Mouse (Mus musculus): ENCODE measurements at regions not wholly inside any gene's neighbourhood (a gene's known extent, or its start where the extent isn't known, plus 50 kb on each side); places are given as distances from the start of the nearest gene placed in this dataset.
A peak's percentile ranks its signal among the peaks of the same experiment; 100 is the strongest.

GRCm38 (mm10) chr3:83694505-83694904 lies 71.6 kb upstream of the Sfrp2 start:
- no peak for DNase-seq (ENCODE audit: low read depth)

- DNase-seq (ENCODE audit: low read depth), result no peak
These were observed 66.4 kb upstream of the Sfrp2 start for GRCm38 (mm10) chr3:83699751-83700150.

DNA sequence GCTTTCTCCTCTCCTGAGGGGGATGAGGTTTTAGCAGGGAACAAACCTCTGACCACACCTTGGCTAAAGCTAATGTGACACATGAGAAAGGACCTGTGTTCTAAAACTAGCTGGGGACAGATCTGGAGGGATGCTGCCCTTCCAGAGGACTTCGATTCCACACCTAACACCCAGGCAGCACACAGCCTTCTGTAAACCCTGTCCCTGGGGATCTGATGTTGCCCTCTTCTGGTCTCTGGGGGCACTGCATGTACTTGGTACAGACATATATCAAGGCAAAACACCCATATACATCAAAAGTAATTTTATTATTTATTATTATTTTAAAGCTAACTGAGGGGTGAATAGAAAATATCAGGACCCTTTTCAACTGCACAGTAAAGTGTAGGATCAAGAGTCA lies 65.0 kb upstream of the Sfrp2 start:
- DNase-seq (ENCODE audit: low read depth), result peak; percentile 16

DNA sequence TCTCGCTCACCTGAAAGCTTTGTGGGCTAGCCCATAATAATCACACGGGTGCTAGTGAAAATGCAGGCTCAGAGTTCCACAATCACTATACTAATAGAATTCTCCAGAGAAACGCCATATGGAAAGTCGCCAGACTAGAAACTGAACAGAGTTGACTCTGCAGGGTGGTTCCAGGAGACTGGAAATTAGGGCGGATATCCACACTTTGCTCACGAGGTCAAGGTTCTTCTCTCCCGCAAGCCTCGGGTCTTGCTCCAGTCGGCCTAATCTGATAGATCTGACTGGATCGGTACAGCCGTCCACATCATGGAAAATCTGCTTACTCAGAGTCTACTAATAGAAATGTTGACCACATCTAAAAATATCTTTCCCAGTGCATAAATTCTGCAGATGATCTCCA lies 61.6 kb upstream of the Sfrp2 start:
- DNase-seq (ENCODE audit: low read depth), result no peak

- no peak for DNase-seq (ENCODE audit: low read depth)
These were observed 60.9 kb upstream of the Sfrp2 start for GRCm38 (mm10) chr3:83705253-83705652.

- peak; percentile 17 for DNase-seq (ENCODE audit: low read depth)
These were observed 59.4 kb upstream of the Sfrp2 start for GRCm38 (mm10) chr3:83706531-83707243.

GRCm38 (mm10) chr3:83707278-83707677 lies 58.8 kb upstream of the Sfrp2 start:
- DNase-seq (ENCODE audit: low read depth), result no peak

DNA sequence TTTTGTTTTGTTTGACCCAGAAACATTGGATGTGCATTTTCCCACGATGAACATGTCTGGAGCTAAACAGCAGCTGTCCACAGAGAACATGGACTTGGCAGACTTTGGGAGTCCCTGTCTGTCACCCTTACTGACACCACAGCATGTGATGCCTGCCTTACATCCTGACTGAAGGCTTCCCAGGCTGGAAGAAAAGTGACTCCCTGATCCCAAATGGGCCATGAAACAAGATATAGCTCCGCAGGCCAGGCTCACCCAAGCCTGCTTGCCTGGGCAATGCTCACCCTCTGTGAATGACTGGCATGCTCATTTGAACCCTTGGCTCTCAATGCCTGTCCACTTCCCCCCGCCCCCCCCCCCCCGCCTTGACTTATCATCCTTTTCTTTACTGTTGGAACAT lies 57.1 kb upstream of the Sfrp2 start:
- DNase-seq (ENCODE audit: low read depth), result no peak

- DNase-seq (ENCODE audit: low read depth), result no peak
These were observed 56.6 kb upstream of the Sfrp2 start for GRCm38 (mm10) chr3:83709531-83709930.

- DNase-seq (ENCODE audit: low read depth), result no peak
These were observed 55.1 kb upstream of the Sfrp2 start for GRCm38 (mm10) chr3:83710995-83711541.

DNA sequence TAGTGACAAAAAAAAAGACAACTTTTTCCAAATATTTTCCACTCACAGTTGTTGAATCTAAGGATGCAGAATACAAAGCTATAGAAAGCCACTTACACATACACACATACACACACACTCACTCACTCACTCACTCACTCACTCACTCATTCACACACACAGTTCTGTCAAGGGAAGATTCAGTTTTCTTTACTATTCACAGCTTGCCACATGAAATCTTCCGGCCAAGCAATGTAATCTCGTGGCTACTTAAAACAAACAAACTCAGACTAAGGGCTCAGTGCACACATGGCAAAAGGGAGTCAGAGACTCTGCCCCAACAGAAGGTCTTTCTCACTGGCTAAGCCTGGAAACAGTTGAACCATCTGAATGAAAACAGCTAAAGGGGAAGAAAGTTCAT lies 53.8 kb upstream of the Sfrp2 start:
- DNase-seq (ENCODE audit: low read depth), result no peak

DNA sequence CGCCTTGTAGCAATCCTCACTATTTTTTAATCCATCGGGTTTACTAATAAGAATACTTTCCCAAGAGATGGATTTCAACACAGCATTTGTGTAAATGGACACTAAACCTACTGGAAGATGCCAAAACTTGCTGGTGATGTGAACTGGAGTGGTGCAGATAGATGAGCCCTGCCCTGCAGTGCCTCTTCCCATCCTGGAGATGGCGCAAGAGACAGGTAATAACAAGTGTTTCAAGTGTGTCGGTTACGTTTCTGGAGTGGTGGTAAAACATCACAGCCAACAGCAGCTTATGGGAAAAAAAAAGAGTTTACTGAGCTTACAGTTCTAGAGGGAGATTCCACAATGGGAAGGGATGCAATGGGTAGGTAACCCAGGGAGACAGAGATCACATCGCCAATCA lies 51.5 kb upstream of the Sfrp2 start:
- DNase-seq (ENCODE audit: low read depth), result peak; percentile 40
